Mouse (Mus musculus) myocyte (in vitro differentiated cells): ENCODE measurements around the gene Cdt1.

Source experiments
- CEBPB ChIP-seq: IDR thresholded peaks from 2 replicates; pipeline ENCODE4 v1.6.1; 2011; ENCODE audit warnings: mild to moderate bottlenecking, moderate library complexity; ENCODE audit not compliant: poor library complexity, insufficient read depth, severe bottlenecking
- E2F4 ChIP-seq: IDR thresholded peaks from one replicate; pipeline ENCODE4 v1.6.1; 2011; ENCODE audit warnings: mild to moderate bottlenecking, control low read depth, moderate library complexity; ENCODE audit not compliant: insufficient read depth
- MAX ChIP-seq: IDR thresholded peaks from one replicate; pipeline ENCODE4 v1.6.1; 2011; ENCODE audit warnings: low read depth, mild to moderate bottlenecking, control low read depth
- MYOG ChIP-seq, 3 experiments: IDR thresholded peaks; one replicate each; pipeline ENCODE4 v1.6.1; 2011; ENCODE audit warnings: control low read depth in 2 of 3, low read depth in 2 of 3, mild to moderate bottlenecking in 2 of 3; ENCODE audit not compliant: insufficient read length in 2 of 3, control insufficient read depth in 1 of 3, insufficient read depth in 1 of 3
- POLR2A ChIP-seq: IDR thresholded peaks from one replicate; pipeline ENCODE4 v1.6.1; 2011; ENCODE audit warnings: low read depth, mild to moderate bottlenecking, control low read depth, moderate library complexity; ENCODE audit not compliant: insufficient read length
- POLR2AphosphoS2 ChIP-seq: IDR thresholded peaks from one replicate; pipeline ENCODE4 v1.6.1; 2011; ENCODE audit warnings: low read depth, control low read depth; ENCODE audit not compliant: insufficient read length
- TCF12 ChIP-seq: IDR thresholded peaks from one replicate; pipeline ENCODE4 v1.6.1; 2011; ENCODE audit warnings: mild to moderate bottlenecking, control low read depth; ENCODE audit not compliant: poor library complexity, insufficient read depth, severe bottlenecking
- USF1 ChIP-seq: IDR thresholded peaks from one replicate; pipeline ENCODE4 v1.6.1; 2011; ENCODE audit warnings: low read depth, mild to moderate bottlenecking, control low read depth, moderate library complexity

DNA sequence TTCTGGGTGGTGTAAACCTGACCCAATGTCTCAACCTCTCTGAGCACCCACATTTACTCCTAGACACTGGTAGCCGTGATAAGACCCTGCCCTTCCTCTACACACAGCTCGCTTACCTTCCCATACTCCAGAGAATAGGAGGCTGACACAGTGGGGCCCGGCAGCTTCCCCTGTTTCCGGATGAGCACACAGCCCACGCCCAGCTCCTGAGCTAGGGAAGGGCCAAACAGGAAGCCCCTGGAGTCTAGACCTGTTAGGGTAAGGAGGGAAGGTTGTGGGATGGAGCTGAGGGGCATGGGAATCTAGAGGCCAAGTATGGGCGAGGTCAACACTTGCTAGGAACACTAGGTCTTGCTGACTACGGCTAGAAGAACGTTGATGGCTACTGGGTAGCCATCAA, 7.5 kb downstream of the Cdt1 start:
- no peak for TF ChIP-seq POLR2A
- no peak for TF ChIP-seq MYOG (IDR thresholded peaks at IDR 0.05; ENCODE audit: control insufficient read depth in 1 of 3, insufficient read depth in 1 of 3, insufficient read length in 2 of 3, low read depth in 2 of 3)
- TF ChIP-seq MAX, result no peak
- TF ChIP-seq CEBPB, result no peak
- TF ChIP-seq USF1, result no peak
- TF ChIP-seq E2F4, result no peak
- no peak for TF ChIP-seq TCF12
- no peak for TF ChIP-seq POLR2AphosphoS2
